Mouse (Mus musculus): ENCODE data around the gene Hist4h4.
"Not testable (repeated sequence)": the region's sequence is repeated elsewhere in the genome, so short reads cannot be mapped to it uniquely, and the experiment has no call there.

- TF ChIP-seq CTCF (IDR thresholded peaks at IDR 0.05; ENCODE audit: borderline replicate concordance, control insufficient read depth, extremely low read depth, insufficient read depth, low read length, poor library complexity); POLR2A (IDR thresholded peaks at IDR 0.05; ENCODE audit: control insufficient read depth, extremely low read depth, insufficient read depth, low read length, poor library complexity): not testable (repeated sequence)
Observed at GRCm38 (mm10) chr6:136797874-136798693, 6.1 kb downstream of the Hist4h4 start.

Data from thymus, adult 2 months (tissue).